Mouse (Mus musculus): ENCODE results near the gene Vegfa. TPM values are rescaled to one million over a fixed set of nuclear protein-coding genes. Genes with fewer than 3 reads are reported as not detected.

Gene Vegfa
- polyA plus RNA-seq, 1 experiment from 2014 or later: 4.1 TPM

GRCm38 (mm10) chr17:45979025-45979805, 53.0 kb downstream of the Vegfa start:
- H3K9ac ChIP-seq: no peak overlapping the region
- no peaks in the 10 kb centered on the region for H3K36me3 ChIP-seq
- no peaks in the 10 kb centered on the region for H3K27me3 ChIP-seq
- no peak overlapping the region for H3K4me2 ChIP-seq
- 81% methylated on average over 10 of the region's 10 CpGs for WGBS
- H3K27ac ChIP-seq: no peak overlapping the region
- H3K4me1 ChIP-seq (replicated peaks): no peaks in the 10 kb centered on the region
- no peak for ATAC-seq (ENCODE audit: low FRiP score)
- no peaks in the 10 kb centered on the region for H3K9me3 ChIP-seq
- H3K4me3 ChIP-seq: no peak overlapping the region

GRCm38 (mm10) chr17:45974461-45974860, 57.7 kb downstream of the Vegfa start:
- Histone ChIP-seq H3K36me3 (no peaks in the 10 kb centered on the region), H3K4me3 (no peak overlapping the region), H3K27me3 (no peaks in the 10 kb centered on the region), H3K27ac (no peak overlapping the region), H3K9ac (no peak overlapping the region), H3K4me2 (no peak overlapping the region), H3K4me1 (replicated peaks) (no peaks in the 10 kb centered on the region), H3K9me3 (no peaks in the 10 kb centered on the region)
- WGBS: 82% methylated on average over 7 of the region's 7 CpGs
- ATAC-seq (ENCODE audit: low FRiP score): no peak

DNA sequence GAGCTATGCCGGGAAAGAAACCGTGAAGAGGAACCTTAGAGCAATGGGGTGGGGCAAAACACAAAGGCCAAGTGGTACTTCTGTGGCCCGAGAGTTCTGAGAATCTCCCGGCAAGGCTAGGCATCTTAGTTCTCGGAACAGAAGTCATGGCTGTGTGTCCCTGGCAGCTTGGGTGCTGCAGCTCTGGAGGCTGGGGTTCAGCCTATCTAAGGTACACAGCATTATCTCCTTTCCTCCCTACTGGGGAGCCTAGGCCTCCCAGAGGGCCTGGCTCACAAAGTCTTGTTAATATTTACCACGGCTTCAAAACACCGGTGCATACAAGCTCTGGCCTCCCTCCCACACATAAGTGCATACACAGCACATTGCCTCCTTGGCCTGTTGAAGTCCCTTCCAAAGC, 59.0 kb downstream of the Vegfa start:
- Histone ChIP-seq H3K9me3 (no peaks in the 10 kb centered on the region), H3K4me1 (replicated peaks) (no peaks in the 10 kb centered on the region), H3K4me3 (no peak overlapping the region), H3K36me3 (no peaks in the 10 kb centered on the region), H3K27me3 (no peaks in the 10 kb centered on the region), H3K4me2 (no peak overlapping the region), H3K9ac (no peak overlapping the region), H3K27ac (no peak overlapping the region)
- no peak for ATAC-seq (ENCODE audit: low FRiP score)
- WGBS: 90% methylated on average over 7 of the region's 7 CpGs

DNA sequence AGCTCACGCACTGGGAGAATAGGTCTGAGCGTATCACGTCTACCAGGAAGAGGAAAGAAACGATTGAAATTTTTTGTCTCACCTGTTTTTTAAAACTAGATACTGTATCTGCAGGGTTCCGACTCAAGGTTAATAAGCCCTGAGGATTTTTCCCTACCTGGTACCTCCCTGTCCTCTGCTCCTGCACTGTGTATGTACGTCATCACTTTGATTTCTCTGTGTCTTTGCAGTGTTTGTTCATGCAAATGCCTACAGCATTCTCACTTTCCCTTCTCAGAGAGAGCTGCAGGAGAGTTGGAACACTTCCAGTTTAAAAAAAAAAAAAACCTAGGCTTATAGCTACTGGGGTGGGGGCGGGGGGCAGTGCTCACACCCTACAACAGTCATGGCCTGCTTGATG, 59.8 kb downstream of the Vegfa start:
- H3K4me1 ChIP-seq (replicated peaks): no peaks in the 10 kb centered on the region

DNA sequence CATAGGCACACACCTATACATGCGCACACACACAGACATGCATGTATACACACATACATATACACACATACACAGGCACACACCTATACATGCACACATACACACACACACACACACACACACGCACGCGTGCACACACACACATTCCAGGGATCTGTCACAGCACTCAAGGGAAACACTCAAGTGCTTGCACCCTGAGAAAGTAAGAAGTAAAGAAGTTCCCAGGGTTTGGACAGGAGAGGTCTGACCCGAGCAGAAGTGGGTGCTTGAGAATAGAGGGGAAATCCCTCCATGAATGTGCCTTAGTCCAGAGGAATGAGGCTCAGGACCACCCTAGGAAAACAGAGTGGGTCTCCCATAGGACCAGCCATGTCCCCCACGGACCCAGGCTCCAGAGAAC, 60.4 kb downstream of the Vegfa start:
- no peaks in the 10 kb centered on the region for H3K27me3 ChIP-seq
- WGBS: 87% methylated on average over 6 of the region's 6 CpGs
- ATAC-seq (ENCODE audit: low FRiP score): no peak
- H3K36me3 ChIP-seq: no peaks in the 10 kb centered on the region
- H3K4me3 ChIP-seq: no peak overlapping the region
- H3K27ac ChIP-seq: no peak overlapping the region
- no peaks in the 10 kb centered on the region for H3K9me3 ChIP-seq
- H3K4me2 ChIP-seq: no peak overlapping the region
- H3K4me1 ChIP-seq (replicated peaks): 0 out of 2 replicates have a peak, but pooled peaks cover 2% of the 10 kb centered on the region
- H3K9ac ChIP-seq: no peak overlapping the region

More for the DNA sequence above, 59.8 kb downstream of the Vegfa start:
- Histone ChIP-seq H3K9ac (no peak overlapping the region), H3K4me3 (no peak overlapping the region), H3K4me2 (no peak overlapping the region), H3K36me3 (no peaks in the 10 kb centered on the region), H3K9me3 (no peaks in the 10 kb centered on the region), H3K27me3 (no peaks in the 10 kb centered on the region), H3K27ac (no peak overlapping the region)
- 89% methylated on average over 7 of the region's 7 CpGs for WGBS
- ATAC-seq (ENCODE audit: low FRiP score): no peak

DNA sequence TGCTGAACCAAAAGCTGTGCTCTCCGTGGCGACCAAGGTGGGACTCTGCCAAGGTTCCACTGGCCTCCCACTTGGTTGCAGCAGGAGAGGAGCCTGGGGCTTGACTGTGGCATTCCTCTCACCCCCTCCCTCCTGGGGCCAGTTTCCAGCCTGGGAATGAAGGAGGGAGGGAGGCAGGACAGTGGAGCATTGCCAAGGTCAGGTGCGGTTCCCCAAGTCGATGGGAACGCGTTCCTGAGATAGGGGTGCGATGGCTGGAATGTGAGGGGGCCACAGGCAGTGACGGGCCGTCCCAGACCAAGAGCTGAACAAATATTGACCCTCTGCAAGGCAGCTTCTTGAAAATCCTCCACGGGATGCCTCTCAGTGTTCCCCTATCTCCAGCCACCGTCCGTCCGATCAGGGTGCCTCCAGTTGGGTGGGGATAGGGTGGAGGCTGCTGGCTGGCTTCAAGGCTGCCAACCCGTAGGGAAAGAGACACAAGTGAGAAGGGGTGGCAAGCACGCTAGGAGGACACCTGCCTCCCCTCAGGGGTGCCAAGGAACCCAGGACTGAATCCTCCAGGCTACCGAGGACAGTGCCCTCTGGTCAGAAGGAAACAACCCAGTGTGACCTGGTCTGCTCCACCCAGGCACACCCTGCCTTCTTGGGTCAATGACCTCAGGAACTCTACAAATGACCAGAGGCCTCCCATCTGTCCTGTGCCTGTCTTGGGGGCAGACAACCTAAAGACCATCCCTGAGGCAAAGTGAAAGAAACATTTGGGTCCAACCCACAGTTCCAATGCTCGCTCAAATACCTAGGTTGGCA, 61.2 kb downstream of the Vegfa start:
- no peak overlapping the region for H3K4me3 ChIP-seq
- H3K4me1 ChIP-seq (replicated peaks): 0 out of 2 replicates have a peak, but pooled peaks cover 5% of the 10 kb centered on the region
- H3K4me2 ChIP-seq: no peak overlapping the region
- H3K27ac ChIP-seq: no peak overlapping the region
- 83% methylated on average over 17 of the region's 17 CpGs for WGBS
- no peaks in the 10 kb centered on the region for H3K27me3 ChIP-seq
- no peak for ATAC-seq (ENCODE audit: low FRiP score)
- no peak overlapping the region for H3K9ac ChIP-seq
- H3K9me3 ChIP-seq: no peaks in the 10 kb centered on the region
- no peaks in the 10 kb centered on the region for H3K36me3 ChIP-seq

DNA sequence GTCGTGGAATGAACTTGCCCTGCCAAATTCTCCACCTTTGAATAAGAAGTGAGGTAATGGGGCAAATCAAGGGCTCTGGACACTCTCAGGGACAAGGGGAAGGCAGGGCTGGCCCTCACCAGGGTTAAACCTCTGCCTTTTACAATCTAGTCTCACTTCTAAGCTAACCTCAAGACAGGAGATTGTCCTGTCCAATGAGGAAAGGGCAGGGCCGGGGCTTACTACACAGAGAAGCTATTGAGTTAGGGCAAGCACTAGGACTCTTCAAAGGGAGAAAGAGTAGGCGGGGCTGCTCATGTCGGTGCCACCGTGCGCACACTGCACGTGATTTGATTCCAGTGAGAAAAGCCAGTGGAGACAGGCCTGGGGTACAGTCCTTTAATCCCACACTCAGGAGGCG, 62.6 kb downstream of the Vegfa start:
- ATAC-seq (ENCODE audit: low FRiP score): no peak
- Histone ChIP-seq H3K4me2 (no peak overlapping the region), H3K4me1 (replicated peaks) (0 out of 2 replicates have a peak, but pooled peaks cover 5% of the 10 kb centered on the region), H3K27ac (no peak overlapping the region), H3K4me3 (no peak overlapping the region), H3K9me3 (no peaks in the 10 kb centered on the region), H3K27me3 (no peaks in the 10 kb centered on the region), H3K36me3 (no peaks in the 10 kb centered on the region), H3K9ac (no peak overlapping the region)
- WGBS: 78% methylated on average over 8 of the region's 8 CpGs

GRCm38 (mm10) chr17:45968341-45968740, 63.8 kb downstream of the Vegfa start:
- no peak overlapping the region for H3K4me3 ChIP-seq
- H3K27me3 ChIP-seq: no peaks in the 10 kb centered on the region
- H3K36me3 ChIP-seq: no peaks in the 10 kb centered on the region
- H3K27ac ChIP-seq: no peak overlapping the region
- 86% methylated on average over 11 of the region's 11 CpGs for WGBS
- no peak for ATAC-seq (ENCODE audit: low FRiP score)
- H3K9me3 ChIP-seq: no peaks in the 10 kb centered on the region
- H3K9ac ChIP-seq: no peak overlapping the region
- H3K4me2 ChIP-seq: no peak overlapping the region
- 0 out of 2 replicates have a peak, but pooled peaks cover 5% of the 10 kb centered on the region for H3K4me1 ChIP-seq (replicated peaks)

Other genes starting within 250 kb of the Vegfa start
- gene Mrps18a, start 78.6 kb upstream of the Vegfa start, polyA plus RNA-seq (2015; fragmentation: Nextera tagmentation; extraction: Ambion mirVana): 147 and 149 TPM in 2 replicates
- gene Rsph9, start 111.8 kb upstream of the Vegfa start, polyA plus RNA-seq (2015; fragmentation: Nextera tagmentation; extraction: Ambion mirVana): 31.6 and 33.8 TPM in 2 replicates
- 27.5 and 28.4 TPM in 2 replicates for gene Mad2l1bp, start 121.2 kb upstream of the Vegfa start, polyA plus RNA-seq (2015; fragmentation: Nextera tagmentation; extraction: Ambion mirVana)
- 44.9 and 47.2 TPM in 2 replicates for gene Gtpbp2, start 128.7 kb upstream of the Vegfa start, polyA plus RNA-seq (2015; fragmentation: Nextera tagmentation; extraction: Ambion mirVana)
- gene Polh, start 170.3 kb upstream of the Vegfa start, polyA plus RNA-seq (2015; fragmentation: Nextera tagmentation; extraction: Ambion mirVana): 8.7 and 9.0 TPM in 2 replicates
- gene Xpo5, start 170.4 kb upstream of the Vegfa start, polyA plus RNA-seq (2015; fragmentation: Nextera tagmentation; extraction: Ambion mirVana): 38.2 and 38.9 TPM in 2 replicates
- gene Polr1c, start 215.7 kb upstream of the Vegfa start, polyA plus RNA-seq (2015; fragmentation: Nextera tagmentation; extraction: Ambion mirVana): 82.7 and 85.7 TPM in 2 replicates
- 87.5 and 90.8 TPM in 2 replicates for gene Yipf3, start 215.7 kb upstream of the Vegfa start, polyA plus RNA-seq (2015; fragmentation: Nextera tagmentation; extraction: Ambion mirVana)
- gene Lrrc73, start 221.2 kb upstream of the Vegfa start, polyA plus RNA-seq (2015; fragmentation: Nextera tagmentation; extraction: Ambion mirVana): 7.3 and 9.5 TPM in 2 replicates